Mouse (Mus musculus): Measurements from ENCODE around the gene Itgam. TPM values are rescaled to one million over a fixed set of nuclear protein-coding genes. Genes with fewer than 3 reads are reported as not detected.

Itgam gene
- polyA plus RNA-seq, 1 experiment from 2014 or later = 0.37 TPM

GRCm38 (mm10) chr7:128166391-128166790, 104.0 kb downstream of the Itgam start:
- 91% methylated on average over 7 of the region's 7 CpGs for WGBS
- DNase-seq (ENCODE audit: low spot score) (no peak), ATAC-seq (ENCODE audit: insufficient read depth, low FRiP score, low TSS enrichment) (no peak)
- Histone ChIP-seq H3K36me3 (ENCODE audit: control insufficient read depth, insufficient read depth, low read length) (no peaks in the 10 kb centered on the region), H3K4me2 (ENCODE audit: low read depth) (no peak overlapping the region), H3K27ac (ENCODE audit: low read depth, low read length) (no peak overlapping the region), H3K9me3 (ENCODE audit: control insufficient read depth, low read length) (no peaks in the 10 kb centered on the region), H3K27me3 (ENCODE audit: control insufficient read depth, insufficient read depth, low read length) (no peaks in the 10 kb centered on the region), H3K4me3 (ENCODE audit: low read depth, low read length) (no peak overlapping the region), H3K9ac (ENCODE audit: low read length) (no peak overlapping the region), H3K4me1 (ENCODE audit: control insufficient read depth, insufficient read depth, low read length) (no peaks in the 10 kb centered on the region)

Other genes starting within 250 kb of the Itgam start
- gene Stx4a, start 238.3 kb upstream of the Itgam start, polyA plus RNA-seq (2014; fragmentation: Nextera tagmentation; extraction: Ambion mirVana) = 10.4 and 10.7 TPM in 2 replicates
- gene Stx1b, start 238.1 kb upstream of the Itgam start, polyA plus RNA-seq (2014; fragmentation: Nextera tagmentation; extraction: Ambion mirVana) = 7.8 and 8.1 TPM in 2 replicates
- gene Zfp646, start 186.4 kb upstream of the Itgam start, polyA plus RNA-seq (2014; fragmentation: Nextera tagmentation; extraction: Ambion mirVana) = 19.8 and 21.9 TPM in 2 replicates
- 26.6 and 30.6 TPM in 2 replicates for gene Zfp668, start 185.8 kb upstream of the Itgam start, polyA plus RNA-seq (2014; fragmentation: Nextera tagmentation; extraction: Ambion mirVana)
- 0.46 and 0.61 TPM in 2 replicates for gene Prss53, start 171.7 kb upstream of the Itgam start, polyA plus RNA-seq (2014; fragmentation: Nextera tagmentation; extraction: Ambion mirVana)
- gene Gm21974, start 167.2 kb upstream of the Itgam start, polyA plus RNA-seq (2014; fragmentation: Nextera tagmentation; extraction: Ambion mirVana) = not detected in 2 replicates
- gene Vkorc1, start 167.0 kb upstream of the Itgam start, polyA plus RNA-seq (2014; fragmentation: Nextera tagmentation; extraction: Ambion mirVana) = 53.9 and 59.6 TPM in 2 replicates
- gene Bckdk, start 158.6 kb upstream of the Itgam start, polyA plus RNA-seq (2014; fragmentation: Nextera tagmentation; extraction: Ambion mirVana) = 99.7 and 109 TPM in 2 replicates
- gene Kat8, start 150.1 kb upstream of the Itgam start, polyA plus RNA-seq (2014; fragmentation: Nextera tagmentation; extraction: Ambion mirVana) = 52.3 and 56.6 TPM in 2 replicates
- gene Prss8, start 132.5 kb upstream of the Itgam start, polyA plus RNA-seq (2014; fragmentation: Nextera tagmentation; extraction: Ambion mirVana) = 1.6 and 2.0 TPM in 2 replicates
- 11.6 and 11.7 TPM in 2 replicates for gene Prss36, start 115.9 kb upstream of the Itgam start, polyA plus RNA-seq (2014; fragmentation: Nextera tagmentation; extraction: Ambion mirVana)
- 48.1 and 51.6 TPM in 2 replicates for gene Fus, start 95.2 kb upstream of the Itgam start, polyA plus RNA-seq (2014; fragmentation: Nextera tagmentation; extraction: Ambion mirVana)
- gene Pycard, start 68.8 kb upstream of the Itgam start, polyA plus RNA-seq (2014; fragmentation: Nextera tagmentation; extraction: Ambion mirVana) = 6.3 and 8.6 TPM in 2 replicates
- not detected in 2 replicates for gene Trim72, start 58.7 kb upstream of the Itgam start, polyA plus RNA-seq (2014; fragmentation: Nextera tagmentation; extraction: Ambion mirVana)
- gene Gm49368, start within 50 bp of the Itgam start, polyA plus RNA-seq (2014; fragmentation: Nextera tagmentation; extraction: Ambion mirVana) = not detected in 2 replicates
- not detected in 2 replicates for gene Itgax, start 66.9 kb downstream of the Itgam start, polyA plus RNA-seq (2014; fragmentation: Nextera tagmentation; extraction: Ambion mirVana)
- gene Itgad, start 91.7 kb downstream of the Itgam start, polyA plus RNA-seq (2014; fragmentation: Nextera tagmentation; extraction: Ambion mirVana) = not detected in 2 replicates
- gene Cox6a2, start 143.7 kb downstream of the Itgam start, polyA plus RNA-seq (2014; fragmentation: Nextera tagmentation; extraction: Ambion mirVana) = 2.3 and 3.4 TPM in 2 replicates
- gene Armc5, start 174.7 kb downstream of the Itgam start, polyA plus RNA-seq (2014; fragmentation: Nextera tagmentation; extraction: Ambion mirVana) = 10.5 and 11.6 TPM in 2 replicates
- 12.9 and 14.2 TPM in 2 replicates for gene 9130023H24Rik, start 175.4 kb downstream of the Itgam start, polyA plus RNA-seq (2014; fragmentation: Nextera tagmentation; extraction: Ambion mirVana)
- gene Tgfb1i1, start 184.2 kb downstream of the Itgam start, polyA plus RNA-seq (2014; fragmentation: Nextera tagmentation; extraction: Ambion mirVana) = 31.3 and 32.3 TPM in 2 replicates
- gene Slc5a2, start 203.0 kb downstream of the Itgam start, polyA plus RNA-seq (2014; fragmentation: Nextera tagmentation; extraction: Ambion mirVana) = 0.13 and 0.55 TPM in 2 replicates
- 24.2 and 24.6 TPM in 2 replicates for gene BC017158, start 235.5 kb downstream of the Itgam start, polyA plus RNA-seq (2014; fragmentation: Nextera tagmentation; extraction: Ambion mirVana)

All from neural tube, embryonic 11.5 days (tissue).